Mouse (Mus musculus) gastrocnemius, postnatal 10 days (tissue): ENCODE measurements around the gene Klhl36. TPM values are rescaled to one million over a fixed set of nuclear protein-coding genes. Genes with fewer than 3 reads are reported as not detected.
A peak's percentile ranks its signal among the peaks of the same experiment; 100 is the strongest.
"Not testable (repeated sequence)": the region's sequence is repeated elsewhere in the genome, so short reads cannot be mapped to it uniquely, and the experiment has no call there.

Source experiments
- DNase-seq: peaks from one replicate; pipeline ENCODE4 v3.0.0; 2021; ENCODE audit warnings: mixed read lengths
- total RNA-seq, 2 experiments: library from RNA; stranded (reverse); gene quantifications; 2 replicates each; pipeline ENCODE4 v1.2.3; 2021

Klhl36 gene
- total RNA-seq, 2 experiments from 2014 or later: 2.9 to 3.9 TPM

DNA sequence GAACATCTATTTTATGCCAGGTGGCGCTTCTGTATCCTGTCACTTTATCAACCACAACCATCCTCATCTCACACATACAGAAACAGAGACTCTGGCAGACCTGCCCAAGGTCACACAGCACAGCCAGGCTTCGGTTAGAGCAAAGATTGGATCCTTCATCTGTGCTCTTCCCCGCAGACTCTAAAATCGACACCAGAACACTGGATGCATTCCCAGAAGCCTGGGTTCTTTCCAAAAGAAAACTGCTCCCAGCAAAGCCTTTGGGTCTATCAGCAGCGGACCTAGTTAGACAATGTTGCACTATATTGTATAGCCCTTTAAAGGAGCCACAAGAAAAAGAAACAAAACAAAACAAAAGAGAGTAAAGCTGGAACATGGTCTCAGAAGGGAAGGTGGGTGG, 26.8 kb upstream of the Klhl36 start:
- DNase-seq: peak; percentile 24

DNA sequence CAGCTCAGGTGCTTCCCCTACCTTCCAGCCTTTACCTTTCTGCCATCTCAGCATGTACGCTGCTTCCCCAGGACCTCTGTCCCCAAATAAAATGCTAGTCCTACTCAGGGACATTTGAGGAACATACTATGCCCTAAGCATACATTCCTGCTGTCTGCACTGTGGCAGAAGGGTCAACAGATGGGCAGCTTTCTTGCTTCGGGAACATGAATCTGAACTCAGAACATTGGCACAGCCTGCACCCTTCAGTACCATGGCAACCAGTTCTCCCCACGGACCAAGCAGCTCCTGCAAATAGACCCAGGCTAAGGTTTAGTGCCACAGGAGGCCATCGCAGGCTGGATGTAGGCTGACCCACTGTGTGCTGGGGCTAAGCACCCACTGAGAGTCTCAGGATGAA, 25.2 kb upstream of the Klhl36 start:
- no peak for DNase-seq

GRCm38 (mm10) chr8:119837553-119838071, 24.5 kb upstream of the Klhl36 start:
- no peak for DNase-seq

- no peak for DNase-seq
Measured at GRCm38 (mm10) chr8:119838100-119838982, 23.7 kb upstream of the Klhl36 start.

DNA sequence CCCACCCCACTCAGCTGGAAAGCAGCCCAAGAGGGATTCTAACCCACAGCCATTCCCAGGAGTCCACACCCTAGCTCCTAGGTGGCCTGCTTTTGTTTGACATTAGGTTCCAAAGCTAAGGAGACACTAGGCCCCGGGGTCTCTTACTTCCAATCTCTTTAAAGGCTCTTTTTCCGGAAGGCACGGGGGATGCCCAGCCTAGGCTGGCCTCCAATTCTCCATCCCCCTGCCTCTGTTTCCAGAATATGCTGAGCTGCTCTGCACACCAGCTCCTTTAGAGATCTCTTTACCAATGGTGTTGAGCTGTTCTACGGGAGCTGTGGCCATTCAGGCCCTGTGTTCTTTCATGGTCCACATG, 23.1 kb upstream of the Klhl36 start:
- no peak for DNase-seq

GRCm38 (mm10) chr8:119839419-119840021, 22.5 kb upstream of the Klhl36 start:
- DNase-seq: no peak

DNA sequence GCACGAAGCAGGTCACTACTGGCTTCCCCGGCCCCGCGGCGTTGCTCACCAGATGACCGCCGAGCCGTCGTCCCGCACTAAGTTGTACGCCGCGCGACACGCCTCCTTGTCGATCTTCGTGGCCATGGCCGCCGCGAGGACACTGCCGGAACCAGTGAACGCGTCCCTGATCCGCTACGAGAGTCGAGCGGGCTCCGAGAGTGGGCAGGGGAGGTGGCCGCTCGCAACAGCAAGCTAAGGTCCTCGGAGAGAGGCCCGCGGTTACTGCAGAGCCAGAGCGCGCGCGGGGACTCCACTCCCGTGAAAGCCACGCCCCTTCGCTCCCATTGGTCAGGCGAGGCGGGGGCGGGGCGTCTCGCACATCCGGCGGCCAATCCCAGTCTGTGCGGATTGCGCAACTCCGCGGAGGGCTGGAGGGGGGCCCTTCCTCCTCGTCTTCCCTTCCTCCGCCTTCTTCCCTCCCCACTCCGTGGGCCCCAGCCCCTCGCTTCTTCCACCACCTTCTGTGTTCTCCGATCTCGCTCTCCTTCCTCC, 21.7 kb upstream of the Klhl36 start, which contains the start of gene Cotl1:
Gene Cotl1 (minus strand): TSS at position 270 of the 534 bp plus-strand sequence.
- DNase-seq: peak; percentile 98

DNA sequence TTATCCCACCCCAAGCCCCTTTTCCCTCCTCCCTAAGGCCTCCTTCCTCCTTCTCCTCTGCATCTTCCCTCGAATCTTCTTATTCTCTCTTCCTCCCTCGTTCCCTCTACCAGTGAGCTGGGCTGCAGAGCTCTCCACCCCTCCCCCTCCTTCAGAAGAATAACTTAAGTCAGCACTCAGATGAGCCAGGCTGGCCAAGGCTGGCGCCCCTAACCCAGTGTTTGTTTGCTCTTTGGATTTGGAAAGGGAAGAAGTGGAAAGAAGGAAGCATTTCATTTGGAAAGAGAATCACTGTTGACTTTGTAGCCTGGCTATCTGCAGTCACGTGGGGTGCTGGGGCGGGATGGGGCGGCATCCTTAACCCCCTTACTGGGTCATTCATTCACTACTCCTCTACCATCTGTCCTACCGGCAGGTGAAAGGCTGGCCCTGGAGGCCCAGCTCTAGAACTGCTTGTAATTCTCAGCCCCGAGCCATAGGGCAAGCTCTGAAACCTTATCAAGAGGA, 21.1 kb upstream of the Klhl36 start:
- DNase-seq: no peak

GRCm38 (mm10) chr8:119843444-119843843, 18.6 kb upstream of the Klhl36 start:
- DNase-seq: peak; percentile 76

DNA sequence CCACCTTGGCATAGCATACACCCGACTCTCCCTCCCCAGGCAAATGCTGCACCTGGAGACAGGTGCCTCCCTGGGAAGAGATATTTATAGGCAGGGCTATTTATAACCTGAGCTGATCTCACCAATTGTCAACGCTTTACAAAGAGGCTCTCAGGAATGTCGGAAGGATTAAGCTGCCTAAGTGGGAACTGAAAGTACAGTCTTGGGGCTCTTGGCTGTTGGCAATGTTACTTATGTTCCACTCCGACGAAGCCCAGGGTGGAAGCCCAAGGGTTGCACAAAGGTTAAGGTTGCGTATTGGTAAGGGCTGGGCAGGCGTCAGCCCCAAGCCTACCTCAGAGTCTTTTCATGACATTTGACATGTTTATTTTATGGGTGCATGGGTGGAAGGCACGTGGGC, 17.5 kb upstream of the Klhl36 start:
- DNase-seq: no peak

DNA sequence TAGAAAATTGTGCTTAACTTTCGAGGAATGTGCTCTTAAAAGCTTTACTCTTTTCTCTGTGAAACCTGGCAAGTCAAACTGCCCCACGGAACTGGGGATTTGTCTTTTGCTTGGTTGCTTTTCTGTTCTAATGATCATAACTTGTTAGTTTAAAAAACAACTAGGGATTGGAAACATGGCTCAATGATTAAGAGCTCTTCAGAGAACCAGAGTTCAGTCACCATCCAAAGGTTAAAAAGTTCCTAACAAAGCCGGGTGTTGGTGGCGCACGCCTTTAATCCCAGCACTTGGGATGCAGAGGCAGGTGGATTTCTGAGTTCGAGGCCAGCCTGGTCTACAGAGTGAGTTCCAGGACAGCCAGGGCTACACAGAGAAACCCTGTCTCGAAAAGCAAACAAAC, 16.3 kb upstream of the Klhl36 start:
- not testable (repeated sequence) for DNase-seq

DNA sequence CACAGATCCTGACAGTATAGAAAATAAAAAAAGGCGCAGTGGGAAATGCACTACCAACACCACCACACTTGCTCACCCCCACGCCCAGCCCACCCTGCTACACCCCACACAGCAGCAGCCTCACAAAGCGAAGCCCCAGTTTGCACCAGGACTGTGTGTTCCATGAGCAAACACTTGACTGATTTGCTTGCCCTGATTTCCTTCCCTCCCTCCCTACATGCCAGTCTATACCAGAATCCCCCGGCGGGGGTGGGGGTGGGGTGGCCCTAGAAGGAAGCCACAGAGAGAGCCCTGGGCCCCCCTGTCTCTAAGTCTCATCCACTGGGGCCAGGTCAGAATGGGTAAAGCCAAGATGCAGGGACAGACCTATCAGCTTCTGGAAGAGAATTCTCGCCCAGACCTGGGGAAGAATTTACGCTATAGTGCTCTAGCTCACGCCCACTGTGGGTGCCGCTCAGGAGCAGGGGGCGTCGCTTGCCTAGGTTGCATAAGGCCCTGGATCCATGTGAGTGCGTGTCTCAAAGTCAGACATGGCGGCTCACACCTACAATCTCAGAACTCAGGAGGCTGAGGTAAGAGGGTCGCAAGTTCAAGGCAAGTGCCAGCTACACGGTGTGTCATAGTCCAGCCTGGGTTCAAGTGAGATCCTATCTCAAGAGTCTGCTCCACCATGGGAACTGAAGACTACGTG, 14.7 kb upstream of the Klhl36 start:
- DNase-seq: no peak

DNA sequence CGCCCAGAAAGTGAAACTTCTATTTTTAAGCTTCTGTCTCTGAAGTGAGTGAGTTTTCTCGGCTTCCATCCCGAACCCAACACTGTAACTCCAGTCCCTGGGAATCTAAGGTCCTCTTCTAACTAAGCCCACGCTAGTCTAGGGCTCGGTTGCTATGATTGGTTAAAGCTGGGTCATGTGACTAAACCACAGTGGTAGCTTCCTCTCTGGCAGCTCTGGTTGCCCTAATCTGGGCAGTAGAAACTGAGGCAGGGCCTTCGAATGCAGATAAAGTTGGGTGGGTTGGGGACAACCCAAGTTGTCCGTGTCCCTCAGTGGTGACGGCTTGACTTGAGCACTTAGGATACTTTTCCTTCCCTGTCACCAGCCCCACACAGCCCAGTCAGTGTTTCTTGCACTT, 8.5 kb upstream of the Klhl36 start:
- DNase-seq: no peak

DNA sequence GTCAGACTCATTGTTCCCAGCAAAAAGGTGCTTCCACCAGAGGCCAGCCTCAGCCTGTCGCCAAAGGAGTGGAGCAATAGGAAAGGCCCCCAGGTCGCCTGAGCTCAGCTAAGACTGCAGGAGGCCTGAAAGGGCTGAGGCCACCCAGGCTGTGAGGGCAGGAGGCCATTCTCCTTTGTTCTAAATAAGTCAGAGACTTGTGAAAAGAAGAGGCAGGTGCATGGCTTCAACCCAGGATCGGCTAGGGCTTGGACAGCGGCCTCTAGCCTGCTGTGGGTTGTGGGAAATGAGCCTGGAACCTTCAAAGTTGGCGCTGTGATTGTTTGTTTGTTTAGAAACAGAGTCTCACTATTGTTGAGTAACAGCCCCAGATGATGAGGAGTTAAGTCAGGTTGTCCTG, 8.0 kb upstream of the Klhl36 start:
- DNase-seq: peak; percentile 26

GRCm38 (mm10) chr8:119855656-119856055, 6.4 kb upstream of the Klhl36 start:
- peak; percentile 49 for DNase-seq

DNA sequence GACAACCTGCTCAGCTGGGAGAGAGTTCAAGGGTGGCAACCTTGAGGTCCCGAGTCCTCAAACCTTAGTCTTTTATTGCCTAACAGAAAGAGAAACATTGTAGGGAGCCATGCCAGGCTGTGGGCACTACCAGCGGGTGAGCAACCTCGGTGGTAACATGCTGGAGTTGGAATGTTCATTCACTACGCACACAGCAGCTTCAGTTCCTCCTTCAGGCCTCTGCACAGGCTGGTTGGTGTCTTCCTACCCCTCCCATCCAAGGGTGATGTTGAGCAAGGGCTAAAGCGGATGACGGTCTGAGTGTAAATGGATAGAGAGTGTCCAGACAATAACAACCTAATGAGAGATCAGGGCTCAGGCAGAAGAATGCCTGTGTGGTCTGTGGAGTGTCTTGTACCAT, 4.3 kb upstream of the Klhl36 start:
- DNase-seq: no peak

DNA sequence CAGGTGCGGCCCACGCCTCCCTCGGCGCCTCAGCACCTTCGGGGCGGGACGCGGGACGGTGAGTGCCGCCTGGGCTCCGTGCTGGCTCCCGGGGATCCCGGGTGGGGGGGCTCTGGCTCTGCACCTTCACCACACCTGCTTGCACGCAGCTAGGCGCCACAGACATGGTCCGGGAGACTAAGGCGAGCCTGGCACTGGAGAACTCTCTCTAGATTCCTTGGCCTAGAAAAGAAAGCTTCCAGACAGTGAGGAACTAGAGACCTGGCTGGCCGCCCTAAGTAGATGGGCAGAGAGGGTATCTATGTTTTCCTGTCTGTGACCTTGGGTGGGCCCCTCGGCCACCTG, 296 bp downstream of the Klhl36 start:
- DNase-seq: no peak

DNA sequence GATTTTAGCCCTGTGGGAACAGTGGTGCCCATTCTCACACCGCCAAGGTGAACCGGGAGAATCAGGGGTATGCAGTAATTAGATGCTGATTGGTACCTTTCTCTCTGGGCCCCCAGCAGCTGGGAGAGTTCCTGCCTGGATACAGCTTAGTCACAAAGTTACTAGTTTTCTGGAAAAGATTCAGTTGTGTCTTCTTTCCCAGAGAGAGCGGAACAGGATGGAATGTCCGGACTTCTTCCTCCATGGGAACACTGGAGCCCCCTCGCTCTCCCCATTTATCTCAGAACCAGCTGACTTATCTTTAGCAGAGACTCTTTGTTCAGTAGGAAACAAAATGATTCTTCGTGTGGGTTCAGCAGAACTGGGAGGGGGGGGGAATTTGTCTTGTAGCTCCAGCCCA, 683 bp downstream of the Klhl36 start:
- no peak for DNase-seq

DNA sequence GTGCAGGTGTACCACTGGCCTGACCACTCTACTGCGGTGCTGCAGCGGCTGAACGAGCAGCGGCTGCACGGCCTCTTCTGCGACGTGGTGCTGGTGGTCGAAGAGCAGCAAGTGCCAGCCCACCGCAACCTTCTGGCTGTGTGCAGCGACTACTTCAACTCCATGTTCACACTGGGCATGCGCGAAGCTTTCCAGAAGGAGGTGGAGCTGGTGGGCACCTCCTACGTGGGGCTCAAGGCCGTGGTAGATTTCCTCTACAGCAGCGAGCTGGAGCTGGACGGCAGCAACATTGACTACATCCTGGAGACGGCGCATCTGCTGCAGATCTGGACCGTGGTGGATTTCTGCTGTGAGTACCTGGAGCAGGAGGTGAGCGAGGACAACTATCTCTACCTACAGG, 7.5 kb downstream of the Klhl36 start:
- no peak for DNase-seq

DNA sequence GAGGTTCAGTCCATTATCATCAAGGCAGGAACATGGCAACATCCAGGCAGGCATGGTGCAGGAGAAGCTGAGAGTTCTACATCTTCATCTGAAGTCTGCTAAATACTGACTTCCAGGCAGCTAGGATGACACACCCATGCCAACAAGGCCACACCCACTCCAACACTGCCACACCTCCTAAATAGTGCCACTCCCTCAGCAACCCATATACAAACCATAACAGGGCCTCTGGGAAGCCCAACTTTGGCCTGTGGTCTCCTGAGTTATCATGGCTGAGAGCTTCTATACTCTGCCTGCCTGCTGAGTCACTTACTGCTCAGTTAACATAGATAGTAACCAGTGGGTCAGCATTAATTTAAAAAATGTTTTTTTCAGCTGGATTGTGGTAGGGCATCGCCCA, 11.1 kb downstream of the Klhl36 start:
- DNase-seq: no peak

DNA sequence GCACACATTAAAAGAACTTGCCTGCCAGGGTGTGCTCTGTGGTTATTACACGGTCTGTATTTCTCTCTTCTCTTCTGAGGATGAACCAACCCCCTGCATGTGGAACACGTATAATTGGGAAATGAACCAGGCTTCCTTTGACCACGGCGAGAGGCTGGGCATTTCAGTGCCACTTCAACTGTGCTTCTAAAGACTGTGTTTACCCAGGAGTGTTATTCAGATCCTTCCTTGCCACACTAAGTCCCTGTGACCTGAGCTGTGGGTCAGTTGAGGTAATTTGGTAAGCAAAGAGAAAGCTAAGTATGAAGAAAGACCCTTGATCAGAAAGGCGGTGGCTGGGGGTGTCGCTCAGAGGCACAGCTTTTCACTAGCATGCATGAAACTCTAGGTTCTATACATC, 19.2 kb downstream of the Klhl36 start:
- DNase-seq: no peak

GRCm38 (mm10) chr8:119881917-119882316, 19.9 kb downstream of the Klhl36 start:
- no peak for DNase-seq

DNA sequence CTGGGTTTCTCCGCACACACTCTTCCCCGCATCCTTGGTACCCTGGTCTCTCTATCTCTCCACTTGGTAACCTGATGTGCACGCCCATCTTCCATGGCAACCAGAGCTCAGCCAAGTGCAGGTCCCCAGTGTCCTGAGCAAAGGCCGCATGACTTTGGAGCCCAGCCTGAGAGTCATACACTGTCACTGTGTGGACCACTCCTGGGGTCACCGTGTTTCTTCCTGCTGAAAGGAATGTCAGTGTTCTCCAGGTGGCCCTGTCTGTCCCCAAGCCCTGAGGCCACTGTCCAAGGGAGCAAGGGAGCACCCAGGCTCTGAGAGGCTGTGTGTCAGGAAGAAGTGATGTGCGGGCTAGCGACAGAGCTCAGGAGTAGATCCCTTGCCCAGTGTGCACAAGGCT, 21.2 kb downstream of the Klhl36 start:
- no peak for DNase-seq
